Mouse (Mus musculus): ENCODE results near the gene Snd1. TPM values are rescaled to one million over a fixed set of nuclear protein-coding genes. Genes with fewer than 3 reads are reported as not detected.

Gene Snd1
- total and polyA plus RNA-seq, 2 experiments from 2014 or later, result 54.7 to 120 TPM

DNA sequence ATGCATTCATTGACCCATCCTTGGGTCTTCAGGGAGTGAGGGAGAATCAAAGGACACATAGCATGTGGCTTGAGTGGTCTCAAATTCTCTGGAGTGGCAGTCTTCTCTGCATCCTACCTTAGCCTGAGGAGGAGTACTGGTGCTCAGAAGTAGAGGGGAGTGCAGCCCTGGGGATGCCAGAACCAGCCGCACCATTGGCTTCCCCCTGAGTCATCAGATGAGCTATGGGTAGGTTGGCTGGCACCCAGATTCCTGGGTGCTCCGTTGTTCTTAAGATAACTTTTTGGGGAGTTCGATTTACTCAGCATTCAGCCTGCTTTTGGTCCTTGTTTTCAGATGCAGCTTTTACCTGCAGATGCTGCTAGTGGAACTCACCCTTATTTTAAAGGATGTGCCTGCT is 366.6 kb downstream of the Snd1 start:
- no peak for ATAC-seq (ENCODE audit: insufficient read depth, low read depth)
- no peaks in the 10 kb centered on the region for H3K27me3 ChIP-seq (ENCODE audit: control insufficient read depth, insufficient read depth, low read length)
- no peaks in the 10 kb centered on the region for H3K36me3 ChIP-seq (replicated peaks; ENCODE audit: control insufficient read depth, insufficient read depth, low read length)
- no peak overlapping the region for H3K9ac ChIP-seq (replicated peaks; ENCODE audit: low read depth, low read length)
- H3K9me3 ChIP-seq (replicated peaks; ENCODE audit: control insufficient read depth, low read length), result no peaks in the 10 kb centered on the region
- no peak overlapping the region for H3K4me2 ChIP-seq (ENCODE audit: low read depth, low read length)
- 58% methylated on average over 3 of the region's 3 CpGs for WGBS
- H3K4me3 ChIP-seq (ENCODE audit: low read depth, low read length), result no peak overlapping the region
- DNase-seq (ENCODE audit: low spot score), result no peak
- peaks cover 15% of the 10 kb centered on the region; the same call in 1 of the 2 replicates for H3K4me1 ChIP-seq (ENCODE audit: control insufficient read depth, insufficient read depth)
- TF ChIP-seq EP300 (IDR thresholded peaks at IDR 0.05; ENCODE audit: low read depth) (no peak), CTCF (IDR thresholded peaks at IDR 0.05; ENCODE audit: low read depth) (no peak)
- no peak overlapping the region for H3K27ac ChIP-seq (ENCODE audit: low read depth)

DNA sequence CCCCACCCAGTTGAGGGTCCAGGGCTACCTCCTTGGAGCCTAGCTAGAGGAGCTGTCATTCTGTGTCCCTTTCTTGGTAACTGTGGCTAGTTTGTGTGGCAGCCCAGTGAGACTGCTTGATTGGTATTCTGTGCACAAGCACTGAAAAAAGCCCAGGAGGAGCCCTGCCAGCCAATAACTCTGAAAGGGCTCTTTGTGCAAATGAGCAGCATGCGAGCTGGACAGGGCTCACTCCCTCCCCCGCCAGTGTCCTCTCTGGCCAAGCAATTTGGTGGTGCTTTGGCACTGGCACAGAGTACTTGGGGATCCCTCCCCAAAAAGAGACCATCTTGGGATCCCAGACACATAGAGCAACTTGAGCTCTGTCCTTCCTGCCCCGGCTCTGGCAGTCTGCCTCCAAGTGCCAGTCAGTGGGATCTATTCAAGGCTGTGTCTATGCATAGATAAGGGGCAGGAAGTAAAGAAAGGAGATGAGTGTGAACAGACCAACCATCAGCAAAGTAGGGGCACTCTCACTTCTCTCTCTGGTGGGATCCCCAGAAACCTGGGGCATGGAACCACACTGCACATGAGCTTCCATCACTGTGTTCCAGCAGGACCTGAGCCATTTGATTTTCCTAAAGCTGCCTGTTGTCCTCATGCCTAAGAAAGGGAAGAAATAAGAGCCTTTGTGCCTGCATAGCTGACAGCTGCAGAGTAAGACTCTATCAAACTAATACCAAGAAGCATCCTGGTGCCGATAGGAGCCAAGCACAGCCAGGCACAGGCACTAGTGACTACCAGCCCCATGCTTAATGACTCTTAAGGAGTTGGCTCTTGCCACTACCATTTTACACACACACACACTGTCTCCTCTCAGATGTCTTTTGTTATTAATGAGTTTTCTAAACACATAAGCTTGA is 367.7 kb downstream of the Snd1 start:
- Histone ChIP-seq H3K4me3 (ENCODE audit: low read depth, low read length) (no peak overlapping the region), H3K9ac (replicated peaks; ENCODE audit: low read depth, low read length) (no peak overlapping the region), H3K27me3 (ENCODE audit: control insufficient read depth, insufficient read depth, low read length) (no peaks in the 10 kb centered on the region), H3K9me3 (replicated peaks; ENCODE audit: control insufficient read depth, low read length) (no peaks in the 10 kb centered on the region), H3K27ac (ENCODE audit: low read depth) (no peak overlapping the region), H3K36me3 (replicated peaks; ENCODE audit: control insufficient read depth, insufficient read depth, low read length) (no peaks in the 10 kb centered on the region), H3K4me1 (ENCODE audit: control insufficient read depth, insufficient read depth) (peaks cover 18% of the 10 kb centered on the region), H3K4me2 (ENCODE audit: low read depth, low read length) (no peak overlapping the region)
- no peak for TF ChIP-seq EP300 (IDR thresholded peaks at IDR 0.05; ENCODE audit: low read depth)
- no peak for TF ChIP-seq CTCF (IDR thresholded peaks at IDR 0.05; ENCODE audit: low read depth)
- WGBS, result 72% methylated on average over 4 of the region's 4 CpGs
- DNase-seq (ENCODE audit: low spot score), result no peak
- ATAC-seq (ENCODE audit: insufficient read depth, low read depth), result no peak

DNA sequence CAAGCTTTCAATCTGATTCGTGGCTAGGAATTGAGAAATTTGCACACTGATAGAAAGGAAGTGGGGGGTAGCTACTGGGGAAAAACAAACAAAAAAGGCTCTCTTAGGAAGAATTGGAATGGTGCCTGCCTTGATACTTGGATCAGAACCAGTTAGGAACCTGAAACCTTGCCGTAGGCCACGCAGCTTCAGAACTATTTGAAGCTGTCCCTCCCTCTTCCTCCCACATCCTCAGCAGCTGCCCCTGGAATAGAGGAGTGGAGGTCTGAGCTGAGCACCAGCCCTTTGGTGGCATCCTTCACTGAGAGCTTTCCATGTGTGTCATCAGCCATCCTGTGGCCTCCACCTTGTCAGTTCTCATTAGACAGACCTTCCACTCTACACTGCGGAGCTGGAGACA is 370.7 kb downstream of the Snd1 start:
- Histone ChIP-seq H3K4me3 (ENCODE audit: low read depth, low read length) (no peak overlapping the region), H3K9ac (replicated peaks; ENCODE audit: low read depth, low read length) (no peak overlapping the region), H3K27me3 (ENCODE audit: control insufficient read depth, insufficient read depth, low read length) (no peaks in the 10 kb centered on the region), H3K4me2 (ENCODE audit: low read depth, low read length) (no peak overlapping the region), H3K36me3 (replicated peaks; ENCODE audit: control insufficient read depth, insufficient read depth, low read length) (no peaks in the 10 kb centered on the region), H3K9me3 (replicated peaks; ENCODE audit: control insufficient read depth, low read length) (no peaks in the 10 kb centered on the region), H3K27ac (ENCODE audit: low read depth) (no peak overlapping the region), H3K4me1 (ENCODE audit: control insufficient read depth, insufficient read depth) (peaks cover 30% of the 10 kb centered on the region)
- TF ChIP-seq EP300 (IDR thresholded peaks at IDR 0.05; ENCODE audit: low read depth) (no peak), CTCF (IDR thresholded peaks at IDR 0.05; ENCODE audit: low read depth) (no peak)
- 62% methylated on average over 4 of the region's 4 CpGs for WGBS
- ATAC-seq (ENCODE audit: insufficient read depth, low read depth), result no peak
- DNase-seq (ENCODE audit: low spot score), result no peak

DNA sequence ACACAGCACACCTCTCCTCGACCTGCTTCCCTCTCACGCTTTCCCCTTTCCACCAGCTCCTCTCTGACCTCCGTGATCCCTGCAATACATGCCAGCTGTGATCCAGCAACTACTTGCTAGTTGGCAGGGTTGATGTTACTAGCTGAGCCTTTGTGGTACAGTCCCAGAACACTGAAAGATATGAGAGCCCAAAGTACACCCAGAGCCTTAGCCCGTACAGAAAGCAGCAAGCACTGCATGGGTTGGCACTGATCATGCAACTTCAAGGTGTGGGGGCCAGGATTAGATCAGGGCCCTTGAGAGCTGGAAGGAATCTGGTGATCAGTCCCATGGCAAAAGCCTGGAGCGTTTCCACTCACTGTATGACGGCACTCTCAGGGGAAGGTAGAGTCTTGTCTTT is 372.7 kb downstream of the Snd1 start:
- H3K4me1 ChIP-seq (ENCODE audit: control insufficient read depth, insufficient read depth), result peaks cover 19% of the 10 kb centered on the region
- H3K27ac ChIP-seq (ENCODE audit: low read depth), result no peak overlapping the region
- ATAC-seq (ENCODE audit: insufficient read depth, low read depth) (0 out of 2 replicates have a peak, but pooled peaks have one; percentile 30), DNase-seq (ENCODE audit: low spot score) (no peak)
- no peaks in the 10 kb centered on the region for H3K9me3 ChIP-seq (replicated peaks; ENCODE audit: control insufficient read depth, low read length)
- H3K4me3 ChIP-seq (ENCODE audit: low read depth, low read length), result no peak overlapping the region
- H3K27me3 ChIP-seq (ENCODE audit: control insufficient read depth, insufficient read depth, low read length), result no peaks in the 10 kb centered on the region
- TF ChIP-seq EP300 (IDR thresholded peaks at IDR 0.05; ENCODE audit: low read depth) (no peak), CTCF (IDR thresholded peaks at IDR 0.05; ENCODE audit: low read depth) (no peak)
- no peaks in the 10 kb centered on the region for H3K36me3 ChIP-seq (replicated peaks; ENCODE audit: control insufficient read depth, insufficient read depth, low read length)
- 36% methylated on average over 6 of the region's 6 CpGs for WGBS
- no peak overlapping the region for H3K9ac ChIP-seq (replicated peaks; ENCODE audit: low read depth, low read length)
- H3K4me2 ChIP-seq (ENCODE audit: low read depth, low read length), result no peak overlapping the region

DNA sequence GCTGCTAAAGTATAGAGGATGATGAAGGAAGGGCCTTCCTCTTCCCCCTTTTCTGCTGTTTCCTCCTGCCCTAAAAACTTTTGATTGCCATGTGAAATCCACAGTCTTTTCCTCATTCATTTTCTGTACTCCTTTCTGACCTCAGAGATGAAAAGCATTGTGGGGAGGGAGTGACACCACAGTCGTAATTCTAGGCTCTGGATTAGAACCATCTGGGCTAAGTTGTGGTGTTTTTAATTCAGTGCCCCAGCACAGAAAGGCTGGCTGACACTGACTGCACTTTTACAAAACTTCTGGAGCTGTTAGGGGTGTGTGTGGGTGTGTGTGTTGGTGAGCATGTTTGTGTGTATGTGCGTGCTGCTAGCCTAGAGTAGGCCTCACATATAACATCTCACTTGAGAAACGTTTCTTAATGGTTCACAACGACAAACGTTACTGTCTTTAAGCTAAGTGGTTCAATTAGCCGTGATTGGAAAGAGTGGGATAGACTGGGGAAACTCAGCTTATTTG is 373.4 kb downstream of the Snd1 start:
- Histone ChIP-seq H3K27ac (ENCODE audit: low read depth) (no peak overlapping the region), H3K36me3 (replicated peaks; ENCODE audit: control insufficient read depth, insufficient read depth, low read length) (no peaks in the 10 kb centered on the region), H3K27me3 (ENCODE audit: control insufficient read depth, insufficient read depth, low read length) (no peaks in the 10 kb centered on the region), H3K9me3 (replicated peaks; ENCODE audit: control insufficient read depth, low read length) (no peaks in the 10 kb centered on the region), H3K4me3 (ENCODE audit: low read depth, low read length) (no peak overlapping the region), H3K9ac (replicated peaks; ENCODE audit: low read depth, low read length) (no peak overlapping the region), H3K4me1 (ENCODE audit: control insufficient read depth, insufficient read depth) (peaks cover 18% of the 10 kb centered on the region), H3K4me2 (ENCODE audit: low read depth, low read length) (no peak overlapping the region)
- TF ChIP-seq EP300 (IDR thresholded peaks at IDR 0.05; ENCODE audit: low read depth) (no peak), CTCF (IDR thresholded peaks at IDR 0.05; ENCODE audit: low read depth) (no peak)
- WGBS, result 76% methylated on average over 6 of the region's 6 CpGs
- no peak for ATAC-seq (ENCODE audit: insufficient read depth, low read depth)
- DNase-seq (ENCODE audit: low spot score), result no peak
